Mouse (Mus musculus) neural tube, embryonic 15.5 days (tissue): Measurements from ENCODE around the gene Corin. TPM values are rescaled to one million over a fixed set of nuclear protein-coding genes. Genes with fewer than 3 reads are reported as not detected.

Experiments used
- ATAC-seq: fragments of 200-750 bp; cut with Nextera tagmentation; 2 replicates; pipeline ENCODE4 v1.8.0; 2017; ENCODE audit warnings: mild to moderate bottlenecking, moderate TSS enrichment, moderate library complexity; ENCODE audit not compliant: low FRiP score
- H3K27ac ChIP-seq: fragments of 300-500 bp; sonication (generic); replicated peaks from 2 replicates; pipeline ENCODE4 v1.5.1; 2015; ENCODE audit warnings: mild to moderate bottlenecking, inconsistent platforms
- H3K27me3 ChIP-seq: fragments of 300-500 bp; sonication (generic); replicated peaks from 2 replicates; pipeline ENCODE4 v1.6.1; 2015; ENCODE audit warnings: inconsistent platforms
- H3K36me3 ChIP-seq: fragments of 300-500 bp; sonication (generic); 2 replicates; pipeline ENCODE4 v1.6.1; 2015; ENCODE audit warnings: inconsistent platforms
- H3K4me1 ChIP-seq: fragments of 300-500 bp; sonication (generic); 2 replicates; pipeline ENCODE4 v1.6.1; 2015; ENCODE audit warnings: inconsistent platforms
- H3K4me2 ChIP-seq: fragments of 300-500 bp; sonication (generic); 2 replicates; pipeline ENCODE4 v1.6.1; 2015; ENCODE audit warnings: inconsistent platforms, mild to moderate bottlenecking, moderate library complexity
- H3K4me3 ChIP-seq: fragments of 300-500 bp; sonication (generic); replicated peaks from 2 replicates; pipeline ENCODE4 v1.5.1; 2015; ENCODE audit warnings: mild to moderate bottlenecking, inconsistent platforms
- H3K9ac ChIP-seq: fragments of 300-500 bp; sonication (generic); replicated peaks from 2 replicates; pipeline ENCODE4 v1.6.1; 2015; ENCODE audit warnings: mild to moderate bottlenecking, inconsistent platforms
- H3K9me3 ChIP-seq: fragments of 300-500 bp; sonication (generic); replicated peaks from 2 replicates; pipeline ENCODE4 v1.6.1; 2016; ENCODE audit warnings: inconsistent platforms
- WGBS: fragments of 180-500 bp; shearing (Covaris S2); methylation state at CpG from one replicate; pipeline ENCODE4 v1.1.7; 2015; ENCODE audit warnings: mixed read lengths; 5-methylcytosine and 5-hydroxymethylcytosine counted together
- polyA plus RNA-seq: library from polyadenylated mRNA; unstranded; fragments of >200 nt; fragmentation: Nextera tagmentation; extraction: Ambion mirVana; gene quantifications from 2 replicates; pipeline ENCODE4 v1.2.1, GENCODE M21; 2015

Corin gene
- polyA plus RNA-seq, 1 experiment from 2014 or later, result 1.1 TPM

GRCm38 (mm10) chr5:72435085-72435484 lies 69.2 kb downstream of the Corin start:
- no peak overlapping the region for H3K4me3 ChIP-seq
- no peak overlapping the region for H3K4me2 ChIP-seq
- H3K9ac ChIP-seq, result no peak overlapping the region
- no peaks in the 10 kb centered on the region for H3K9me3 ChIP-seq
- H3K27ac ChIP-seq, result no peak overlapping the region
- ATAC-seq, result no peak
- WGBS, result 85% methylated on average over 11 of the region's 11 CpGs
- no peaks in the 10 kb centered on the region for H3K4me1 ChIP-seq
- no peaks in the 10 kb centered on the region for H3K27me3 ChIP-seq
- H3K36me3 ChIP-seq, result no peaks in the 10 kb centered on the region

- H3K27ac ChIP-seq, result no peak overlapping the region
- no peak for ATAC-seq
- 83% methylated on average over 3 of the region's 3 CpGs for WGBS
These were observed 72.4 kb downstream of the Corin start for GRCm38 (mm10) chr5:72431856-72432255.

GRCm38 (mm10) chr5:72427556-72427955 lies 76.7 kb downstream of the Corin start:
- 89% methylated on average over 4 of the region's 4 CpGs for WGBS
- H3K4me2 ChIP-seq, result no peak overlapping the region
- no peak overlapping the region for H3K9ac ChIP-seq
- no peaks in the 10 kb centered on the region for H3K4me1 ChIP-seq
- no peaks in the 10 kb centered on the region for H3K27me3 ChIP-seq
- no peak overlapping the region for H3K27ac ChIP-seq
- no peaks in the 10 kb centered on the region for H3K9me3 ChIP-seq
- no peak for ATAC-seq
- no peaks in the 10 kb centered on the region for H3K36me3 ChIP-seq
- H3K4me3 ChIP-seq, result no peak overlapping the region

More at GRCm38 (mm10) chr5:72431856-72432255, 72.4 kb downstream of the Corin start:
- H3K4me3 ChIP-seq, result no peak overlapping the region
- H3K4me2 ChIP-seq, result no peak overlapping the region
- no peak overlapping the region for H3K9ac ChIP-seq
- H3K9me3 ChIP-seq, result no peaks in the 10 kb centered on the region
- no peaks in the 10 kb centered on the region for H3K36me3 ChIP-seq
- H3K27me3 ChIP-seq, result no peaks in the 10 kb centered on the region
- H3K4me1 ChIP-seq, result no peaks in the 10 kb centered on the region

- Histone ChIP-seq H3K4me3 (no peak overlapping the region), H3K9me3 (no peaks in the 10 kb centered on the region), H3K27me3 (no peaks in the 10 kb centered on the region), H3K4me2 (no peak overlapping the region), H3K4me1 (no peaks in the 10 kb centered on the region), H3K36me3 (no peaks in the 10 kb centered on the region), H3K9ac (no peak overlapping the region), H3K27ac (no peak overlapping the region)
- ATAC-seq, result no peak
These were observed 78.8 kb downstream of the Corin start for GRCm38 (mm10) chr5:72425342-72426010.

- H3K36me3 ChIP-seq, result no peaks in the 10 kb centered on the region
- no peak overlapping the region for H3K9ac ChIP-seq
- no peak overlapping the region for H3K27ac ChIP-seq
- no peaks in the 10 kb centered on the region for H3K4me1 ChIP-seq
- H3K27me3 ChIP-seq, result no peaks in the 10 kb centered on the region
- no peak overlapping the region for H3K4me3 ChIP-seq
- whole genome bisulfite sequencing, result 69% methylated on average over 10 of the region's 10 CpGs
- H3K4me2 ChIP-seq, result no peak overlapping the region
- no peaks in the 10 kb centered on the region for H3K9me3 ChIP-seq
- ATAC-seq, result no peak
These were observed 92.4 kb downstream of the Corin start for GRCm38 (mm10) chr5:72411874-72412329.

- H3K4me1 ChIP-seq, result no peaks in the 10 kb centered on the region
- H3K9ac ChIP-seq, result no peak overlapping the region
- H3K27me3 ChIP-seq, result no peaks in the 10 kb centered on the region
- H3K9me3 ChIP-seq, result no peaks in the 10 kb centered on the region
- H3K4me3 ChIP-seq, result no peak overlapping the region
- H3K4me2 ChIP-seq, result no peak overlapping the region
- H3K27ac ChIP-seq, result no peak overlapping the region
- no peaks in the 10 kb centered on the region for H3K36me3 ChIP-seq
- WGBS, result 98% methylated on average over 3 of the region's 3 CpGs
- no peak for ATAC-seq
These were observed 93.4 kb downstream of the Corin start for GRCm38 (mm10) chr5:72410841-72411240.

GRCm38 (mm10) chr5:72403376-72403775 lies 100.9 kb downstream of the Corin start:
- Histone ChIP-seq H3K27ac (no peak overlapping the region), H3K4me3 (no peak overlapping the region), H3K36me3 (no peaks in the 10 kb centered on the region), H3K9ac (no peak overlapping the region), H3K9me3 (no peaks in the 10 kb centered on the region), H3K27me3 (no peaks in the 10 kb centered on the region), H3K4me1 (peaks cover 4% of the 10 kb centered on the region; the same call in 1 of the 2 replicates), H3K4me2 (no peak overlapping the region)
- no peak for ATAC-seq
- WGBS, result 78% methylated on average over 9 of the region's 9 CpGs

GRCm38 (mm10) chr5:72402913-72403312 lies 101.4 kb downstream of the Corin start:
- no peaks in the 10 kb centered on the region for H3K36me3 ChIP-seq

GRCm38 (mm10) chr5:72401778-72402177 lies 102.5 kb downstream of the Corin start:
- WGBS, result 47% methylated on average over 10 of the region's 10 CpGs

More at GRCm38 (mm10) chr5:72402913-72403312, 101.4 kb downstream of the Corin start:
- Histone ChIP-seq H3K4me1 (peaks cover 4% of the 10 kb centered on the region; the same call in 1 of the 2 replicates), H3K9me3 (no peaks in the 10 kb centered on the region), H3K9ac (no peak overlapping the region), H3K27ac (no peak overlapping the region), H3K4me2 (no peak overlapping the region), H3K27me3 (no peaks in the 10 kb centered on the region), H3K4me3 (no peak overlapping the region)
- no peak for ATAC-seq
- WGBS, result 86% methylated on average over 5 of the region's 5 CpGs

GRCm38 (mm10) chr5:72401251-72401650 lies 103.0 kb downstream of the Corin start:
- H3K9me3 ChIP-seq, result no peaks in the 10 kb centered on the region
- no peak overlapping the region for H3K4me2 ChIP-seq
- ATAC-seq, result no peak
- H3K27ac ChIP-seq, result no peak overlapping the region
- WGBS, result 87% methylated on average over 3 of the region's 3 CpGs
- no peaks in the 10 kb centered on the region for H3K36me3 ChIP-seq
- no peaks in the 10 kb centered on the region for H3K27me3 ChIP-seq
- no peak overlapping the region for H3K9ac ChIP-seq
- peaks cover 4% of the 10 kb centered on the region; the same call in 1 of the 2 replicates for H3K4me1 ChIP-seq
- H3K4me3 ChIP-seq, result no peak overlapping the region

More at GRCm38 (mm10) chr5:72401778-72402177, 102.5 kb downstream of the Corin start:
- Histone ChIP-seq H3K9ac (no peak overlapping the region), H3K4me1 (peaks cover 4% of the 10 kb centered on the region; the same call in 1 of the 2 replicates), H3K4me3 (no peak overlapping the region), H3K27me3 (no peaks in the 10 kb centered on the region), H3K36me3 (no peaks in the 10 kb centered on the region), H3K4me2 (no peak overlapping the region), H3K9me3 (no peaks in the 10 kb centered on the region), H3K27ac (no peak overlapping the region)
- peak; percentile 53; the same call in 1 of the 2 replicates for ATAC-seq

- H3K4me1 ChIP-seq, result no peaks in the 10 kb centered on the region
- WGBS, result 86% methylated on average over 1 of the region's 1 CpGs
- no peak overlapping the region for H3K4me3 ChIP-seq
- H3K27me3 ChIP-seq, result no peaks in the 10 kb centered on the region
- no peak overlapping the region for H3K4me2 ChIP-seq
- ATAC-seq, result no peak
- H3K9me3 ChIP-seq, result no peaks in the 10 kb centered on the region
- H3K27ac ChIP-seq, result no peak overlapping the region
- no peak overlapping the region for H3K9ac ChIP-seq
- no peaks in the 10 kb centered on the region for H3K36me3 ChIP-seq
These were observed 122.1 kb downstream of the Corin start for GRCm38 (mm10) chr5:72382148-72382547.

- H3K36me3 ChIP-seq, result no peaks in the 10 kb centered on the region
- no peak for ATAC-seq
- H3K27ac ChIP-seq, result no peak overlapping the region
- H3K9me3 ChIP-seq, result no peaks in the 10 kb centered on the region
- no peak overlapping the region for H3K9ac ChIP-seq
- 72% methylated on average over 8 of the region's 8 CpGs for WGBS
- H3K4me1 ChIP-seq, result no peaks in the 10 kb centered on the region
- H3K4me2 ChIP-seq, result no peak overlapping the region
- no peaks in the 10 kb centered on the region for H3K27me3 ChIP-seq
- H3K4me3 ChIP-seq, result no peak overlapping the region
These were observed 123.7 kb downstream of the Corin start for GRCm38 (mm10) chr5:72380616-72381015.
